Mouse (Mus musculus) heart, postnatal 25 days (tissue): Measurements from ENCODE around the gene Epb41l3. TPM values are rescaled to one million over a fixed set of nuclear protein-coding genes. Genes with fewer than 3 reads are reported as not detected.

Experiments used
- DNase-seq: peaks from one replicate; pipeline ENCODE4 v3.0.0; 2022; ENCODE audit warnings: low spot score
- intact Hi-C: fragments of 180-260 bp; cut with DNase I; formaldehyde crosslinking; loops from one replicate; pipeline ENCODE4 v1.15.1; 2025
- total RNA-seq, 2 experiments: library from RNA; stranded (reverse); gene quantifications; 2 replicates each; pipeline ENCODE4 v1.2.3; 2021

The Epb41l3 gene
- total RNA-seq: 10 to 100 TPM; 14.7 to 15.5 TPM

GRCm38 (mm10) chr17:69075501-69076237, at the start of gene Epb41l3:
Gene Epb41l3, plus strand, starts transcription at chr17:69075683.
- intact Hi-C loops: no loop called here
- peak; percentile 23 for DNase-seq

- intact Hi-C loops: no loop called here
Measured at GRCm38 (mm10) chr17:69038760-69039675, 36.5 kb upstream of the Epb41l3 start.

DNA sequence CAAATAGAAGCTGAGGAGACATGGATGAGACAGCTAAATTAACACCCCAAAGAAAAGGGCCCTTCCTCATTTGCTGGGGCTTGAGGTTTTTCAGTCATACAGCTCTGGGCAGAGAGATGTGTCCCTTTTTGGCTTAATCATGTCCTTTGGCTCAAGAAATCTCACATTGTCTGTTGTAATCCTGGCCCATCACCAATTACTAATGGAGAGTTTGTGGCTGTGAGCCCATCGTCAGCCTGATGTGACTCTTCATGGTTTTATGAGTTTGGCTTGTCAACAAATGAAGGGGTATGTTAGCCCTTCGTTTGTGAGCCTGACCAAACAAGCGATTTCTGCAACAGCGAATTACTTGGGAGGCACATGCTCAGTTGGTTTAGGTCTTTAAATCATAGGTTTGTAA, 34.0 kb upstream of the Epb41l3 start:
- intact Hi-C loops: no loop called here
- DNase-seq: no peak

More at GRCm38 (mm10) chr17:69038760-69039675, 36.5 kb upstream of the Epb41l3 start:
- DNase-seq: no peak

- no peak for DNase-seq
- intact Hi-C loops: no loop called here
Measured at GRCm38 (mm10) chr17:69048826-69049225, 26.7 kb upstream of the Epb41l3 start.

- DNase-seq: no peak
- intact Hi-C loops: no loop called here
Measured at GRCm38 (mm10) chr17:69054029-69054428, 21.5 kb upstream of the Epb41l3 start.

GRCm38 (mm10) chr17:69059760-69060159, 15.7 kb upstream of the Epb41l3 start:
- intact Hi-C loops: no loop called here
- DNase-seq: no peak

GRCm38 (mm10) chr17:69060388-69060787, 15.1 kb upstream of the Epb41l3 start:
- intact Hi-C loops: no loop called here
- DNase-seq: no peak

DNA sequence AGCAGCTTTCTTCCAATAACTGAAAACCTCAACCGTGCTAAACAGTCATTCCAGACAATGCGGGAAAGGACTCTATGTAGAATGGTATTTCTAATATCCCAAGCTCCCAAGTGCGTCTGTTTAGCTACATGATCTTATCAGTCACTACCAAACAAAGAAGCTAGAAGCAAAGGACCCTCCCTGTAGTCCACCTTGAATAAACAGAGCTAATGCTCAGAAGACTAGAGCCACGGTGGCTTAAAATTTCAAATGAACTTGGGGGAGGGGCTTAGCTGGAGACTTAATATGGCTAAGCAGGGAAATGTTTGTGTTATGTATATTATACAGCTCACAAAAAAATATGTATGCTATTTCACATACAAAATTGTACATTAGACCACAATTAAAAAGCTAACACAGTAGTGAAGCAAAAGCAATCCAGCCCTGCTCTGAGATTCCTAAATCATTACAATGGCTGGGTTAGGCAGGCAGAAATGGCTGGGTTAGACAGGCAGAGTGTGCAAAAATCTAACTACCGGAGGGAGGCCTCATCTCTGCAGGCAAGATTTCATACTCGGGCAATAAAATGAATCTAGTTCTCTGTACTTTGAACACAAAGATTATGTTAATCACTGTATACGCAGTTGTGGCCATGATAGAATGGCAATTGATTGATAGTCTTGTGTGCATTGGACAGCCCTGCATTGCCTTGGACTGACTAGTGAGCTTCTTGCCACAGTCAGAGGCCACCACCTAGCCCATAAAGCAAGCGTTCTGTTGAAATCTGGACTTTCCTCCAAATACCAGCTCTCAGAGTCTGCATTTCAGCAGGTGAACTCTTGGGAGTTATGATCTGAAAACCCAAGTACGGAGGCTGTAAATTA, 13.4 kb upstream of the Epb41l3 start:
- no peak for DNase-seq

DNA sequence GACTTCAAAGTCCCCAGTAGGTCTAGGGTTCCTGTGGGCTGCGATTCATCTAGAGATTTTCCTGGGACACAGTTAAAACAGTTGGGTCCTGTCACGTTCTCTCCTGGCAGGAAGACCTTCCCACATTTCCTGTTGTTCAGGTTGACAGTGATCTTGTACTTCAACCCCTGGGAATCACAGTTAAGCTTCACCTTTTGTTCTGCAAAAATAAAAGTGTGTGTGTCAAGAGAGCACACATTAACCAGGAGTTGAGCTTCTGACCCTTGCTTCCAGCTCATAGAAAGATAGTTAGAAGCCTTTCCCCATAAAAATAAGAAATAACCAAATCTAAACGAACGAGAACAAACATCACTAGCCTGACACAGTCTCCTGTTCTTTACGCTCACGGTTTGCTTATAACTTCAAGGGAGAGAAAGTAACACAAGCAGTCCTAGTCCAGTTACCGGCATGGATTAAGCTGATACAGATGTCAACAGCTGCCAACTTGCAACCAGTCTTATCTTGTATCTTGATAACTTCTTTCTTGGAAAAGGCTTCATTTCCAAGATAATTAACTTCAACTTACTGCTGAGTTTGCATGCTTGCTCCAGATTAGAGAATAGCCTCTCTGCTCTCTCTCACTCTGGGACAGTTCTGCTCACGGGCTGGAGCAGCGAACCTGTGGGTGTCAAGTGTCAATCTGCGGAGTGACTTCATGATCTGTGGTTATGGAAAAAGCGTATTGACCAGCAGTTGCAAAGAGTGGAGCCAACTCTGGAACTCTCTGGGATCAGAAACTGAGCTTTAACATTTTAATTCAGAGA, 7.3 kb upstream of the Epb41l3 start:
- intact Hi-C loops: no loop called here
- DNase-seq: no peak

More for the DNA sequence above, 13.4 kb upstream of the Epb41l3 start:
- intact Hi-C loops: no loop called here

- no peak for DNase-seq
- intact Hi-C loops: no loop called here
Measured at GRCm38 (mm10) chr17:69074095-69074494, 1.4 kb upstream of the Epb41l3 start.

- intact Hi-C loops: no loop called here
- no peak for DNase-seq
Measured at GRCm38 (mm10) chr17:69076238-69076625, 749 bp downstream of the Epb41l3 start.

DNA sequence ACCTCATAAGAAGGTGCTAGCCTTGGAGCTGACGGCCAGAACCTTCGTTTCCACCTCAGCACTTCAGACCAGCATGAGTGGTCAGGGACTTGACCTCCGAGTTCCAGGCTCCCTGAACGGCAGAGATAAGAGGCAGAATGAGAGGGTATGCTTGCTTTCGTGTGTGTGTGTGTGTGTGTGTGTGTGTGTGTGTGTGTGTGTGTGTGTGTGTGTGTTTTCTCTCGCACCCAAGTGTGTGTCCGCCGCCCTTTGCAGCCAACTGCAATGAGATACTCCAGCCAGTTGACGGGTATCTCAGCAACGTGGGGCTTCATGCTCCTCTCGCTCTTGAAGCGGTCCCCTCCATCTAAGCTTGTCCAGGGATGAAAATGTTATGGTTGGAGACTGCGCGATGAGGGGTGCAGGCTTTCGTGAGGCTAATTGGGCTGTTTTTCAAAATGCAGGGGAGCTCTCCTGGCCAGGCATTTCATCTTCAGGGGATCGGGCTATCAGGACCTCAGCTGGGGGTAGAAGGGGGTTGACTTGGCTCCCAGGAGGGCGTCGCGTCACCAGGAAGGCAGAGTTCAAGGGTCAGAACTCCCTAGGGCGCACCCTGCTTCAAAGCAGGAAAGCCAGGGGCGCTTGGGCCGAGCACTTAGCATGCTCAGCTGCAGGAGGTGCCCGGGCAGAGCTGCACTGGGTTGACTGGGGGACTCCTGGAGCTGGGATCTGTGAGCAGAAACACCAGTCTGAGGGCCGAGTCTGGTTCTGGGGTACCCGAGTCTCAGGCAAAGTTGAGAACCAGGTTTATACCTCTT, 1.5 kb downstream of the Epb41l3 start:
- no peak for DNase-seq
- intact Hi-C loops: no loop called here

DNA sequence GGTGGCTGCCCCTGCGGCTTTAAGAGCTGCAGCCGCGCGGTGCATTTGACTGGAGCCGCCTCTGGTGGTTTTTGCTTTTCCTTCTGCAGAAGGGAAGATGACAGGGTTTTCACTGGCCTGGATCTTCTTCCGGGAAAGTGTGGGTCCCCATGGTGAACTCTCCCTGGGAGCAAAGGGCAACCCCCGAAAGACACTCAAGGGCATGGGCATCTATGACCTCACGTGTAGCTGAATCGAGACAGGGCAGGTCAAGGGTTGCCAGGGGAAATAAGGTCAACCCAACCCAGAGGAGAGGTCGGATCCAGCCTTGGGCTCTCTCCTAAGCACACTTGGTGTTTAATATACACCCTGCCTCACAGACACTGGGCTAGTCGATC, 2.0 kb downstream of the Epb41l3 start:
- intact Hi-C loops: no loop called here
- no peak for DNase-seq

DNA sequence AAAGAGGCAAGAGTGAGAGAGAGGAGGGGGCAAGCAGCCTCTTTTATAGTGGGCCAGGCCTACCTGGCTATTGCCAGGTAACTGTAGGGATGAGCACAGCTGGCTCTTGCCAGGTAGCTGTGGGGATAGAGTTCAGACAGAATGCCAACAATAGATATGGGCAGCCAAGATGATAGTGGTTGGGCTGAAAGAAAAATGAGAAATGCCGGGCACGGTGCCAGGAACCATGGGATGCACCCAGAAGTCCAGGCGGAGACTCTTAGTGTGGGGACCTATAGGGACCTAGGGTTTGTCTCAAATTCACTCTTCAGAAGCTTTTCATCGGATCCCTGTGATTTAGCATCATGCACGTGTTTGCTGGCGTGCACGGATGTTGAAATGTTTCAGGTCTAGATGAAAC, 6.8 kb downstream of the Epb41l3 start:
- no peak for DNase-seq
- intact Hi-C loops: no loop called here

GRCm38 (mm10) chr17:69091618-69092017, 16.1 kb downstream of the Epb41l3 start:
- DNase-seq: no peak
- intact Hi-C loops: no loop called here

DNA sequence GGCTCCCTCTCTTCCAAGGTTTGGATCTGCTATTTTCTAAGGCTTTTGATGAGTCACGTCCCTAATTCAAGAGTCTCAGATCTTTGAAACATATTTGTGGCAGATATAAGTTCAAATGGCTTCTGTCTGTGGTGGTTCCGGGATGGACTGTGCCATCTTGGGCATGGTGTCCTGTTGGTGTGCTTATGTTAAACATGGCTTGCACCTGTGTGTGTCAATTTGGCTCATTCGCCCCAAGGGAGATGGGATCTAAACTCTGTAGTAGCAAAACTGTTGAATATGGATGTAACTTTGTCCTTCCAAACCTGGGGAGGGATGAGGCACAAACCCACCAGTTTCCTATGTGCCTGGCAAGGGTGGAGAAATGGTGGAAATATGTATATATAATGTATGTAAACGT, 21.6 kb downstream of the Epb41l3 start:
- intact Hi-C loops: no loop called here
- no peak for DNase-seq

DNA sequence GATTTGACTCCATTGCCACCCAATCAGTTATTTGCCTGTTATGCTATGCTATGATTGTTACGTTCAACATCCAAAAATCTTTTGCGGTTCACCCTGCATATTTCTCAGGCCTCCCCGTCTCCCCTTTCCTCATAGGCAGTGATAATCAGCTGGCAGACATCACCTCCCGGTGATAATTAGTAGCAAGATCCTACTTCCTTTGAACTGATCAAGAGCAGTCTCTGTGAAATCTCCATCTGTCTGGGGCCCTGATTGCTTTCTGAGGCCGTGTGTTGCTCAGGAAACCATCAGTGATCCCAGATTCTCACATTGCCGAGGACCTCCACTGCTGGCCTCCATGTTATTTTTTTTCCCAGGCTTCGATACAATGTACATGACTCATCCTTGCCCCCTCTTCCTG, 22.5 kb downstream of the Epb41l3 start:
- intact Hi-C loops: no loop called here
- DNase-seq: no peak

DNA sequence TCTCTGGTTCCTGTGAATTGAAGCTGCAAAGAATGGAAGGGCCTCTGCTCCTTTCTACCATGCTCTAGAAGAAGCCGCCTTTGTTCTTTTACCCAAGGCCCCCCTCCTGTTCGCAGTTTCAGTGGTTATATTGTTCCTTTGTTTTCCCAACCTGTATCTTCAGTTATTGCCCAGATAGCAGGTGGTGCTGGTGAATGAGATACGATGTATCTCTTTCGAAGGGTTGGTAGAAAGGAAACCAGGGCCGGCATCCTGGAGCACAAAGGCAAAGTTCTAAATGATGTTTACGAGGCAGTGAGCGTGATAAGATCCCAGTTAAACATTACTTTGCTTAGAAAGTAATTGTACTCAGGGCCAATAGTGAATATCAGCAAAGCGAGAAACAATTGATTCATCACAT, 27.8 kb downstream of the Epb41l3 start:
- no peak for DNase-seq
- intact Hi-C loops: no loop called here
